Mouse (Mus musculus) MEL-GATA-1-ER (cell line): ENCODE measurements around the gene Prss3.
"Not testable (repeated sequence)": the region's sequence is repeated elsewhere in the genome, so short reads cannot be mapped to it uniquely, and the experiment has no call there.

ENCODE experiments used
- DNase-seq: peaks from one replicate; pipeline ENCODE4 v3.0.0-alpha.2; 2012; ENCODE audit warnings: low read depth; ENCODE audit errors: extremely low read depth

The Prss3 gene

DNA sequence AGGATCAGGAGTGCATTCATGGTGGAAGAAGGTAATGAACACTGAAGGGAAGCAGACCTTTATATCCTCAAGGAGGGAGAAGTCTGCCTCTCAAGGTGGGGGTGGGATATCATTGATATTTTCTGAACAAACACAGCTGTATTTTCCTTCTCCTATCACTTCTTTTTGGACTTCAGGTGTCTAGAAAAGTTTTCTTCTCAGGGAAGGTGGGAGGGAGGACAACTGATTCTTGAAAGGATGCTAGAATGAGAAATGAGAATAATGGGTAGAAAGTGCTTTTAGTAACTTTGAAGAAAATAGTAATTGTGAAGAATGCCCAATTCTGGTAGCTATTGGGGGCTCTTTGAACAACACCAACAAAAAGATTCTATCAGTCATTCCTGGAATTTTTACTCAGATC is at the start of gene Prss3:
Gene Prss3 (minus strand): TSS at position 101 of the 400 bp plus-strand sequence.
- not testable (repeated sequence) for DNase-seq

DNA sequence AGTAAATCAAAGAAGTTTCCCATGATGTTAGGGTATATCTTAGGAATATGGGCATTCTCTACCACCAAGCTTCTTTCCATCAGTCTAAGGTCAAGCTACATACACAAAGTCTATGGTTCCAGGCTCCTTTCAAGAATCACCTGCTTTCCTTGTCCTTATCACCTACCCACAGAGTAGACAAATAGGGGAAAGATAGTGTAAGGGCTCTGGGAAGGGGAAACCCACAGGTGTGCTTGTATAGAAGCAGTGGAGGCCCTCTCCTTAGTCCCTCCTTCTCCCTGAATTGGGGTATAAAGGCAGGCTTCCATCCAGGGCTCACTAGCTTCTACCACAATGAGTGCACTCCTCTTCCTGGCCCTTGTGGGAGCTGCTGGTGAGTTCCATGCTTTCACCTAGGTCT is 14.6 kb upstream of the Prss3 start, which contains the start of gene Gm5771:
Gene Gm5771 (plus strand): TSS at position 301 of the 400 bp plus-strand sequence.
- DNase-seq: not testable (repeated sequence)

DNA sequence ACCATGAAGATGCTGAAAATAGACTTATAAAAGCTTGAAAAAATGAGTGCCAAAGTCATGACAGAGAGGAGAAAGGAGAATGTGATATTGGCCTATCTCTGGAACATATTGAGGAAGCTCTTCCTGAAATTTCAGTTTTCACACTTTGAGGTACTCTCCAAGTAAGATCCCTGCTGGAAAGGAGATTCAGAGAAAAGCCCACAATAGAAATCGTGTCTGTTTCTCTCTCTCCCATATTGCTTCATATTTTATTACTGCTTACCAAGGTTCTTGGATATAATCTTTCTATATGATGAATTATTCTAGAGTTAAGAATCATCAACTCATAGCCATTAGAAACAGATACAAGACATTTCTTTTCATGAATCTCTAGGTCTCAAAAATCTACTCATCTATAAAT is 14.2 kb upstream of the Prss3 start:
- DNase-seq: not testable (repeated sequence)

- DNase-seq: no peak
Observed at GRCm38 (mm10) chr6:41386781-41387180, 9.3 kb upstream of the Prss3 start.

DNA sequence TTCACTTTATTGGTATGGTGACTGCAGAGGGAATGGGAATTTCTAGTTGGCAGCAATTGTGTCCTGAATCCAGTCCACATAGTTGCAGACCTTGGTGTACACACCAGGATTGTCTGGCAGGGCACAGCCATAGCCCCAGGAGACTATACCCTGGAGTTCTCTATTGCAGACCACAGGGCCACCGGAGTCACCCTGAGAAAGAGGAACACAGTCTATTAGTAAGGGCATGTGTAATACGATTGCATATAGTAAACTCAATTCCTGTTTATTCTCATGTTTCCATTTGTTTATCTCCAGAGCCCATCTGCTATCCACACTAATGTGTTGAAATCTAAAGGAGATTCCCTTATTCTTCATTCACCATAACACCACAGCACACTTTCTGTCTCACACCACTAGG is 3.7 kb downstream of the Prss3 start:
- DNase-seq: not testable (repeated sequence)

GRCm38 (mm10) chr6:41353932-41354331 is 23.5 kb downstream of the Prss3 start, which contains the start of gene Try10:
Gene Try10, plus strand, starts transcription at chr6:41354105.
- DNase-seq: no peak
